Mouse (Mus musculus) small intestine, adult 2 months (tissue): ENCODE results near the gene Gstp3.
A peak's percentile ranks its signal among the peaks of the same experiment; 100 is the strongest.

Experiments
- CTCF ChIP-seq: fragments of 200-500 bp; IDR thresholded peaks from 2 replicates; pipeline ENCODE4 v1.5.1; 2012; ENCODE audit warnings: low read depth, mild to moderate bottlenecking, control low read depth, inconsistent platforms, low read length, moderate library complexity, mixed read lengths; ENCODE audit not compliant: insufficient replicate concordance, insufficient read length; ENCODE audit errors: extremely low read depth
- POLR2A ChIP-seq: fragments of 200-500 bp; IDR thresholded peaks from 2 replicates; pipeline ENCODE4 v1.6.1; 2012; ENCODE audit warnings: low read depth, mild to moderate bottlenecking, control low read depth, inconsistent platforms, low read length, moderate library complexity

DNA sequence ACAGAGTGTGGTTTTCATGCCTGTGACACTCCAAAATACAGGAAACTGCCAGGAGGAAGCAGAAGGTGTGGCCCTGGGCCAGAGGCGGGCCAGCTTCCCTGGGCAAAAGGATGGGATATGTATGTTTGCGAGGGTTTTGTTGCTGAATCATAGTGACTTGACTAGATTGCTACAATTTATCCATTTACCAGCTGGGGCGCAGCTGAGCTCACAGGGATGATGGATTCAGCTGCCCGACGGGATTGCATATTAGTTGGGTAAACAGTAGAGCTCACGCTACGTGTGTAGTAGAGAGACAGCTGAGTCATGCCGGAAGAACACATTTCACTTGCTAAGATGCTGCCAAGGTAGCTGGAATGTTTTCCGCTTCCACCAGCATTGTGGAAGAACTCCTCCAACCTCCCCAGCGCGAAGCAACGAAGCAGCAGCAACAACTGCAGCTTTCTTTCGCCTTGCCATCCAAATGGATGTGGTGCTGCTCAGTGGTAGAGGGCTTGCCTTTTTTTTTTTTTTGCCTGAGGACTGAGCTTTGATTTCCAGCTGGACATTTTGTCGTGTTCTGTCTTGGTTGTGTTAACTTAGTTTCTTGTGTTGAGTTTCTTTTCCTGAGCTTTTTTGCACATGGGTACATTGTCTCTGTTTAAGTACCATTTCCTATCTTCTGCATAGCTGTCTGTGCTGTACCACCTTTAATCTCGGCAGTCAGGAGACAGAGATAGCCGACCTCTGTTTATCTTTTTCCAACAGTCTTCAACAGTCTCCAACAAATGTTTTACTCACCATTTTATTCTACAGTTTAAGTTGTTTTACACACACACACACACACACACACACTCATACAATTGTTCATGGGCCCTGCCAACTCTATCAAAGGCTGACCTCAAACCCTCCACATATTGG, 13.2 kb downstream of the Gstp3 start, which contains the start of gene Gstp2:
- no peak for TF ChIP-seq POLR2A
- TF ChIP-seq CTCF = peak; percentile 41; the same call in 1 of the 2 replicates
